Mouse (Mus musculus): ENCODE results near the gene Aldh4a1. TPM values are rescaled to one million over a fixed set of nuclear protein-coding genes. Genes with fewer than 3 reads are reported as not detected.
A peak's percentile ranks its signal among the peaks of the same experiment; 100 is the strongest.

Aldh4a1 gene
- total RNA-seq, 2 experiments from 2014 or later = 20.9 to 21.4 TPM

- DNase-seq (ENCODE audit: low spot score in 2 of 2) = no peak
Measured at GRCm38 (mm10) chr4:139617001-139617364, 5.7 kb upstream of the Aldh4a1 start.

DNA sequence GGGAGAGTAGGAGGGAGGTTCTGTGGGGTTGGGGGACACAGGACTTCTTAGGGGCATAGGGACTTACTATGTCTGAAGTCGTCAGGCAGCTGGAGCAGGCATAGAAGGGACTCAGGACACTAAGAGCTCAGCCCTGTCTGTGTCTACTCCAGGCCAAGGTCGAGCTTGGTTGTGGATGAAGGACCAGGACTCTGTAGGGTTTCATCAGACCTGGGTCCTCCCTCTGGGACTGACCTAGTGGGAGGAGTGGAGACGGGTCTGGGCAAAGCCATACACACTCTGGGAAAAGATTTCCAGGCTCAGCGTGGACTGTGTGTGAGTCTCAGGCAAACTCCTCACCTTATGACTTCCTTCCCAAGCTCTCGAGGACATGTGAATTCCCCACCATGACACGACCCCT lies 2.9 kb upstream of the Aldh4a1 start:
- DNase-seq (ENCODE audit: low spot score in 2 of 2) = no peak

GRCm38 (mm10) chr4:139623434-139624115 lies 909 bp downstream of the Aldh4a1 start:
- DNase-seq (ENCODE audit: low spot score in 2 of 2) = no peak

GRCm38 (mm10) chr4:139624116-139624489 lies 1.4 kb downstream of the Aldh4a1 start:
- no peak for DNase-seq (ENCODE audit: low spot score in 2 of 2)

GRCm38 (mm10) chr4:139624706-139625105 lies 2.0 kb downstream of the Aldh4a1 start:
- DNase-seq (ENCODE audit: low spot score in 2 of 2) = no peak

- no peak for DNase-seq (ENCODE audit: low spot score in 2 of 2)
Measured at GRCm38 (mm10) chr4:139627361-139627760, 4.7 kb downstream of the Aldh4a1 start.

GRCm38 (mm10) chr4:139630171-139630570 lies 7.5 kb downstream of the Aldh4a1 start:
- no peak for DNase-seq (ENCODE audit: low spot score in 2 of 2)

DNA sequence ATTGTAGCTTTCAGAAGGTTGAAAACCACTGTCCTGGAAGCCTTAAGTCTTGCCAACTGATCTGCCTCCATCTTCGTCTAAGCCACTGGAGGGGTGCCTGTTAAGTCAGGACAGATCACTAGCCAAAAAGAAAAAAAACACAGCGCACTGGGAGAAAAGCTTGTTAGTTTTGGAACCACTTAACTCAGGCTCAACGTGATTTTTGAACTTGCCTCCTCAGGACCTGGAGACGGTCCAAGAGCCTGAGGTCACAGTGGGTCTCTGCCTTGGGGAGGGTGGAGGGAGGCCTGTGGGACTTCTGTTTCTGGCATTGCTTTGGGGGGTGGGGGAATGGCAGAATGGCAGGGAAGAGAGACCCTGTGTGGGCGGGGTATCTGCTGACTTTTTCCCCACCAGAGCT lies 8.5 kb downstream of the Aldh4a1 start:
- no peak for DNase-seq (ENCODE audit: low spot score in 2 of 2)

GRCm38 (mm10) chr4:139631569-139632253 lies 9.0 kb downstream of the Aldh4a1 start:
- DNase-seq (ENCODE audit: low spot score in 2 of 2) = no peak

DNA sequence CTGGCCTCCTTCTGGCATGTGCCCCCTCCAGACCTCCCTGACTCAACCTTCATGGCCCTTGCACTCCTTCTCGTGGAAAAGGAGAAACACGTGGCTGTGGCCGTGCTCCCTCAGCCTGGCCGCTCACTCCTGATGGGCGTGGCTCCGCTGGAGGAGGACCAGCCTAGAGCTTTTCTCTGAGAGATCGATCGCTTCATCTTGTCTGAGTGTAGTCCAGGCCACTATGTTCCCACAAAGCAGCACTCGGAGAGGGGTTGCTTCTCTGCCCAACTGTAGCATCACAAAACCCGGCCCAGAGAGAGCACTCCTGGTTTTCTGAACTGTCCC lies 9.6 kb downstream of the Aldh4a1 start:
- no peak for DNase-seq (ENCODE audit: low spot score in 2 of 2)

DNA sequence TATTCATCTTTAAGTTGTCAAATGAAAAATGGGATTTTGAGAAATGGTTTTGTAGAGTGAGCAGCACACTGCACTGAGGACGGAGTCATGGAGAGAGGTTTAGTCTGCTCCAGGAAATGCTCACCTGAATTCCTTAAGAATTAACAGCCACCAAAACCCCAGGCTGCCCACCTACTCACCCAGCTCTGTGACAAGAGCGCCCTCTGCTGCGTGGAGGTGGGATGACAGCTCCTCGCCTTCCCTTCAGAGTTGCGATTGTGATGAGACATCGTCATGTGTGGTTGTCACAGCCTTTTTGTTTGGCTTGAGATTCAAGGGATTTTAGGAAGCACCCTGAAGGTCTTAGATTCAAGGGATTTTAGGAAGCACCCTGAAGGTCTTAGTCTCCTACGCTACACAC lies 13.7 kb downstream of the Aldh4a1 start:
- peak; percentile 86 for DNase-seq (ENCODE audit: low spot score in 2 of 2)

GRCm38 (mm10) chr4:139637847-139638246 lies 15.2 kb downstream of the Aldh4a1 start:
- no peak for DNase-seq (ENCODE audit: low spot score in 2 of 2)

DNA sequence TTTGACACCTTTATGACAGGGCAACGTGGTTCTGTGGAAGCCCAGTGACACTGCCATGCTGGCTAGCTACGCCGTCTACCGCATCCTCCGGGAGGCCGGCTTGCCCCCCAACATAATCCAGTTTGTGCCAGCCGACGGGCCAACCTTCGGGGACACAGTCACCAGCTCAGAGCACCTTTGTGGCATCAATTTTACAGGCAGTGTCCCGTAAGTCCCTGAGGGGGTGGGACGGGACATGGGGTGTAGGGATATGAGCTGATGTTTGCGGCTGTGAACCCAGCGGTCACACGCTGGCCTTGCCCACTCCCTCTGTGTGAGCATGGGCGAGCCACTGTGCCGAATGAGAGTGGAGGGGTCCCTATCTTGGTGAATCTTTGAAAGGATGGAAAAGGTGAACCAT lies 15.7 kb downstream of the Aldh4a1 start:
- no peak for DNase-seq (ENCODE audit: low spot score in 2 of 2)

DNA sequence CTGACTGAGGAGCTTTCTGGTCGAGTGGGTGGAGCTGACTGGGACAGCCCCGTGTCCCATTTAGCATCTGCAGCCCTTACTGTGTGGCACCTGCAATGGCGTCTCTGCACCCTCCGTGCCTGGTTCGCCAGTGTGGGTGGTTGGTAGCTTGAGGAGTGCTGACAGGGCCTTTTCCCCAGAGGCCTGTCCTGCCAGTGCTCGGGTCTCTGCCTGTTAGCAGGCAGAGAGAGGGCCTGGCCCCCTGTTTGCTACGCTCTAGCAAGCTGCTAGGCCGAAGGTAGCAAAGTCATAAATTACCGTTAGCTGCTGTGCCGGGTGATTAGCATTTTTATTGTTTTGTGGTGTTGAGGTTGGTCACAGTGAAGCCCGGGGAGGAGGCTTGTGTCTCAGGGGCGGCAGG lies 17.1 kb downstream of the Aldh4a1 start:
- no peak for DNase-seq (ENCODE audit: low spot score in 2 of 2)

DNA sequence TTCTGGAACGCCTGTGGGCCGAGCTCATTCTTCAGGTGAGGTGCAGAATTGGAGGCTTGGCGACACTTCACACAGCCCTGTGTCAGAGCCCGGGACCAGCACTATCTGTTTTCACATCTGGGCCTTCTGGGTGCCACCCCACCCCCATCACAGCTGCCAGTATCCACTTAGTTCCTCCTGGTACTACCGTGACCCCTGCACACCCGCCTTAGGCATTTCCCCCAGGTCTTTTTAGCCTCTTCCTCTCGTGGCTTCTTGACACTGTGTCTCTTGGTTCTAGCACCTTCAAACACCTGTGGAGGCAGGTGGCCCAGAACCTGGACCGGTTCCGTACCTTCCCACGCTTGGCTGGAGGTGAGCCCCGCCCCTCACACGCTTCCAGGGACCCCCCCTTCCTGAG lies 17.7 kb downstream of the Aldh4a1 start:
- DNase-seq (ENCODE audit: low spot score in 2 of 2) = no peak

GRCm38 (mm10) chr4:139640775-139641174 lies 18.1 kb downstream of the Aldh4a1 start:
- no peak for DNase-seq (ENCODE audit: low spot score in 2 of 2)

GRCm38 (mm10) chr4:139641829-139642425 lies 19.3 kb downstream of the Aldh4a1 start:
- DNase-seq (ENCODE audit: low spot score in 2 of 2) = no peak

DNA sequence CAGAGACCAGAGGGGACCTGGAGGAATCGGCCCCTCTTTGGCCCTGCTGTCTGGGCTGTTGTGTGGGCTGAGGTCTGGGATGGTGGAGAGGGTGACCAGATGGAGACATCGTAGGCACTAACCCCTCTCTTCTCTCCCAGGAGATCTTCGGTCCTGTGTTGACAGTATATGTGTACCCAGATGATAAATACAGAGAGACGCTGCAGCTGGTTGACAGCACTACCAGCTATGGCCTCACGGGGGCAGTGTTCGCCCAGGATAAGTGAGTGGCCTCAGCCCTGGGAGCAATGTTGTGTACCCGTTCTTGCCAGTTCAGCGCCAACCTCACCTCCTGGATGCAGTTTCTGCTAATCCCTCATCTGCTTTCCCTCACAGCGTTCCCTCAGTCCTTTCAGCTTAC lies 21.3 kb downstream of the Aldh4a1 start:
- peak; percentile 91 to 92 for DNase-seq (ENCODE audit: low spot score in 2 of 2)

GRCm38 (mm10) chr4:139646916-139647315 lies 24.2 kb downstream of the Aldh4a1 start:
- DNase-seq (ENCODE audit: low spot score in 2 of 2) = no peak

DNA sequence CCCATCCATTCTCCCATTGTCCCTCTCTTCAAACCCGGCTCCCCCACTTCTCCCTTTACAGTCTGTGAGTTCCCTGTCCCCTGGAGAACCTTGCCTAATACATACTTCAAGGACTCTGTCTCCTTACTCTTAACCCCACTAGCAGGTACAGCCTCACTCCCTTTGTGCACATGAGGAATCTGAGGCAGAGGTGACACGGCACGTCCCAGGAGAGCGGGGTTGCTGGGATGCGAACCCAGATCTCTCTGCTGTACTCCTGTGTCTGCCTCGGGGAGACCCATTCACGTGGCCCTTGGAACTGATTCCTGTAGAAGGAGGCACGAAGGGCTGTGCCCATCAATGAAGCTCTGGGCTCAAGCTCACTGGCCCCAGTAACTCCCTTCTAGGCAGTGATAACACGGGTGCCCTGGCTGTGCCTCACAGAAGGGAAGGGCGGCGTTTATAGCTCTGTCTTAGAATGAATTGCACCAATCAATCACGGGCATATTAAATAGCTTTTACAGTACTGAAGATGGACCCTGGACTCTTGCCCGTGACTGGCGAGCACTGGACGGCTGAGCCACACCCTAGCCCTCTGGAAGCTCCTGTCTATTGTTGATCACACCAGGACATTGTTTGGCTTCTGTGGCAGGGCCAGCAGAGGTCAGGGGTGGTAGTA lies 27.5 kb downstream of the Aldh4a1 start:
- DNase-seq (ENCODE audit: low spot score in 2 of 2) = no peak

DNA sequence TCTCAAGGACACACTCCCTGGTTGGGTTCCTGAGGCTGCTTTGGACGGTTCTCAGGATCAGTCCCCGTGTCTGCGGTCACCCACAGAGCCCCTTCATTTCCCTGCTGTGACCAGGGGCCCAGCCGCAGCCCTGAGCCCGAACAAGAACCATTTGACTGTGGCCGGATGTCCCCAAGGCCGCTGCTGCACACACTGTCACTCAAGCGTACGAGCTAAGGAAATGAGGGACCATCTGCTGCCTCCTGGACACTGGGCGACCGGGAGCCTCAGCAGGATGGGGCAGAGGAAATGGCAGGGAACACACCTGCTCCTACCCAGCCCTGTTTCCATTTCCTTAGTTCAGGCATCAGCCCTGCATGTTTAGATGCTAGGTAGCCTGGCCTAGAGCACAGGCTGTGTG lies 28.2 kb downstream of the Aldh4a1 start:
- no peak for DNase-seq (ENCODE audit: low spot score in 2 of 2)

DNA sequence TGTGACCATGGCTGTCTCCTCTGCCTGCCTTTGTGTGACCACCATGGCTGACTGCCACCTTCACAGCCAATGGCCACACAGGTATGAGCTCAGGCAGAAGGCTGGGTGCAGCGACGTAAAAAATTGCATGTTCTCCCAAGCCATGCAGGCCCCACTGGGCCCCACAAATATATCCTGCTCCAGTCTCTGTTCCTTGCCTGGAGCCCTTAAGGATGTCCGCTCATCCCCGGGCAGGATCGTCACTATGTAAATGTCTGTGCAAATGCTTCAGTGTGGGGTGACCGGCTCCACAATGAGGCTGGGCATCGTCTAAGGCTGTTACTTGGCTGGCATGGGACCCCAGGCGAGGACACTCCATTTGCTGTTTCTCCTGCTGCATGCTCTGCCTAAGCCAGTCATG lies 30.6 kb downstream of the Aldh4a1 start, which contains the start of gene Tas1r2:
Tas1r2 (plus strand) TSS at position 301 of the 400 bp plus-strand sequence.
- no peak for DNase-seq (ENCODE audit: low spot score in 2 of 2)

Measured in layer of hippocampus, postnatal 10 days (tissue).